Mouse (Mus musculus): ENCODE data around the gene Myo9b. TPM values are rescaled to one million over a fixed set of nuclear protein-coding genes. Genes with fewer than 3 reads are reported as not detected.
A peak's percentile ranks its signal among the peaks of the same experiment; 100 is the strongest.

The Myo9b gene
- total RNA-seq, 2 experiments from 2014 or later = 17.6 to 25.9 TPM

GRCm38 (mm10) chr8:71385212-71385835, 112.8 kb downstream of the Myo9b start:
- no peak for DNase-seq

- no peak for DNase-seq
Measured at GRCm38 (mm10) chr8:71388267-71388666, 115.8 kb downstream of the Myo9b start.

- no peak for DNase-seq
Measured at GRCm38 (mm10) chr8:71391696-71392095, 119.2 kb downstream of the Myo9b start.

GRCm38 (mm10) chr8:71392391-71392790, 119.9 kb downstream of the Myo9b start:
- DNase-seq = no peak

- no peak for DNase-seq
Measured at GRCm38 (mm10) chr8:71392871-71393270, 120.4 kb downstream of the Myo9b start.

- no peak for DNase-seq
Measured at GRCm38 (mm10) chr8:71394481-71394880, 122.0 kb downstream of the Myo9b start.

- no peak for DNase-seq
Measured at GRCm38 (mm10) chr8:71395071-71395470, 122.6 kb downstream of the Myo9b start.

- peak; percentile 8 for DNase-seq
Measured at GRCm38 (mm10) chr8:71395629-71396028, 123.1 kb downstream of the Myo9b start, which contains the start of gene Ushbp1. Gene Ushbp1 (minus strand): TSS chr8:71395802.

GRCm38 (mm10) chr8:71396639-71397305, 124.3 kb downstream of the Myo9b start, which contains the start of gene Babam1:
Gene Babam1 (plus strand): TSS chr8:71396861.
- peak; percentile 83 for DNase-seq

- no peak for DNase-seq
Measured at GRCm38 (mm10) chr8:71397701-71398100, 125.2 kb downstream of the Myo9b start.

GRCm38 (mm10) chr8:71400826-71401225, 128.3 kb downstream of the Myo9b start:
- no peak for DNase-seq

GRCm38 (mm10) chr8:71401454-71401853, 128.9 kb downstream of the Myo9b start:
- DNase-seq = no peak

- no peak for DNase-seq
Measured at GRCm38 (mm10) chr8:71402446-71402964, 130.0 kb downstream of the Myo9b start.

- DNase-seq = no peak
Measured at GRCm38 (mm10) chr8:71403107-71403885, 130.8 kb downstream of the Myo9b start.

- DNase-seq = no peak
Measured at GRCm38 (mm10) chr8:71404011-71404410, 131.5 kb downstream of the Myo9b start.

GRCm38 (mm10) chr8:71404951-71405351, 132.4 kb downstream of the Myo9b start:
- no peak for DNase-seq

GRCm38 (mm10) chr8:71405401-71406098, 133.0 kb downstream of the Myo9b start, which contains the start of gene Ankle1:
Gene Ankle1 (plus strand): TSS chr8:71406010.
- DNase-seq = peak; percentile 96

- peak; percentile 67 for DNase-seq
Measured at GRCm38 (mm10) chr8:71406099-71407015, 133.8 kb downstream of the Myo9b start.

GRCm38 (mm10) chr8:71407441-71407840, 134.9 kb downstream of the Myo9b start:
- DNase-seq = no peak

- DNase-seq = no peak
Measured at GRCm38 (mm10) chr8:71408231-71408630, 135.7 kb downstream of the Myo9b start.
